Mouse (Mus musculus) thymus, adult 2 months (tissue): ENCODE data around the gene Robo1. TPM values are rescaled to one million over a fixed set of nuclear protein-coding genes. Genes with fewer than 3 reads are reported as not detected.
"Not testable (repeated sequence)": the region's sequence is repeated elsewhere in the genome, so short reads cannot be mapped to it uniquely, and the experiment has no call there.

Experiments used
- DNase-seq: peaks from one replicate; pipeline ENCODE4 v3.0.0; 2021
- H3K27ac ChIP-seq: fragments of 200-500 bp; 2 replicates; pipeline ENCODE4 v1.5.1; 2012; ENCODE audit warnings: low read length, control low read depth; ENCODE audit not compliant: control insufficient read depth, insufficient read depth
- H3K27me3 ChIP-seq: fragments of 200-500 bp; 2 replicates; pipeline ENCODE4 v1.6.1; 2012; ENCODE audit warnings: mild to moderate bottlenecking, low read length, moderate library complexity, mixed read lengths; ENCODE audit not compliant: control insufficient read depth, insufficient read depth
- H3K36me3 ChIP-seq: fragments of 200-500 bp; 2 replicates; pipeline ENCODE4 v1.6.1; 2012; ENCODE audit warnings: mild to moderate bottlenecking, low read length, moderate library complexity; ENCODE audit not compliant: control insufficient read depth, insufficient read depth
- H3K4me1 ChIP-seq: fragments of 200-500 bp; replicated peaks from 2 replicates; pipeline ENCODE4 v1.6.1; 2012; ENCODE audit warnings: low read length; ENCODE audit not compliant: control insufficient read depth, insufficient read depth
- H3K4me3 ChIP-seq: fragments of 200-500 bp; 2 replicates; pipeline ENCODE4 v1.5.1; 2012; ENCODE audit warnings: mild to moderate bottlenecking, low read length, control low read depth, moderate library complexity; ENCODE audit not compliant: control insufficient read depth, insufficient read depth
- CTCF ChIP-seq: fragments of 200-500 bp; IDR thresholded peaks from 2 replicates; pipeline ENCODE4 v1.5.1; 2012; ENCODE audit warnings: mild to moderate bottlenecking, control low read depth, low read length, moderate library complexity, borderline replicate concordance; ENCODE audit not compliant: control insufficient read depth, poor library complexity, insufficient read depth; ENCODE audit errors: extremely low read depth
- POLR2A ChIP-seq: fragments of 200-500 bp; IDR thresholded peaks from 2 replicates; pipeline ENCODE4 v1.6.1; 2012; ENCODE audit warnings: mild to moderate bottlenecking, low read length, control low read depth, moderate library complexity; ENCODE audit not compliant: control insufficient read depth, poor library complexity, insufficient read depth; ENCODE audit errors: extremely low read depth
- WGBS: fragments of 180-500 bp; shearing (Covaris S2); methylation state at CpG from one replicate; pipeline ENCODE4 v1.1.7; 2018; 5-methylcytosine and 5-hydroxymethylcytosine counted together
- polyA plus RNA-seq: library from polyadenylated mRNA; depleted of rRNA; stranded (reverse); fragments of >200 nt; gene quantifications from 2 replicates; pipeline ENCODE4 v1.2.3, GENCODE M21; 2012

Gene Robo1
- polyA plus RNA-seq, 1 experiment: 5.8 TPM

DNA sequence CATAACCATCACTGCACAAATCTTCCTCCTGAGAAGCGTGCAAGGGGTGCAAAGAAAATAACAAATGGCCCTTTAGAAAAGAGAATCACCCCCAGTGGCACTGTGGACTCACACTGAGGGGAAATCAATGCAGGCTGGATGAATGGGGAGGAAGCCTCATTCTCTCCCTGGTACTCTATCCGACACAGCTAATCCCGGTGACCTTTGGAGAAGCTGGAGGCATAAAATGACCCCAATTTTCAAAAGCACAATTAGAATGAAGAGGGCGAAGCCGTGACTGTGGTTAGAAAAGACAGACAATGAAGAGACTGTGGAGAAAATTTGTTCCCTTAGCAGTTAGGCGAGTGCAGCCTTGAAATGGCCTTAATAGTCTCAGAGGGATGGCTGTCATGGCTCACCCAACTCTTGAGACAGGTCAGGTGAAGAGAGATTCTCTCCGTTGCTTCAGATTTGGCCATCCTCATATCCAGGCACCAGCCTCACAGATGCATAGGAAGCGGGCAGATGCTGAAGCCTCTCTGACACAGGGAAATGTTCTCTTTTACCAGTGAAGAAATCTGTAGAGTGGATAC is 243.7 kb downstream of the Robo1 start:
- no peak for DNase-seq
- Histone ChIP-seq H3K27ac (no peak overlapping the region), H3K4me3 (no peak overlapping the region), H3K36me3 (no peaks in the 10 kb centered on the region), H3K4me1 (no peaks in the 10 kb centered on the region), H3K27me3 (no peaks in the 10 kb centered on the region)
- no peak for TF ChIP-seq CTCF
- TF ChIP-seq POLR2A: no peak
- WGBS: 84% methylated on average over 8 of the region's 8 CpGs

DNA sequence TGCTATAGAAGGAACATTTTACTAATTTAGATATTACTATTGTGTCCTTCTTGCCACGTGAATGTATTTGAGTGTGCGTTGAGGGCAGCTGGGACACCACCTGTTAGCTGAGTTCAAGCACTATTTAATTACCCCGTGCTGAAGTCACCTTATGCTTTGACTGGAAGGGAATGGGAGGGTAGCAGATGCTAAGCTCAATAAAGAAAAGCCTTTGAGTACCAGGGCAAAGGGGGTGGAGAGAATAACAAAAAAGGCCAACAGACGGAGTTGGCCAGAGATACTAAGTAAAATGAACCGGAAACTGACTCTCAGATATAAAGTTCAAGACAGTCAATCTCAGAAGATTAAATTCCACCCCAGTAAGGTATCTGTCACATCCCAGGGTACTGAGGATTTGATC is 245.6 kb downstream of the Robo1 start:
- H3K36me3 ChIP-seq: no peaks in the 10 kb centered on the region
- H3K4me1 ChIP-seq: no peaks in the 10 kb centered on the region
- no peak overlapping the region for H3K27ac ChIP-seq
- TF ChIP-seq POLR2A: no peak
- TF ChIP-seq CTCF: no peak
- no peak overlapping the region for H3K4me3 ChIP-seq
- WGBS: 84% methylated on average over 5 of the region's 5 CpGs
- H3K27me3 ChIP-seq: no peaks in the 10 kb centered on the region
- DNase-seq: no peak

DNA sequence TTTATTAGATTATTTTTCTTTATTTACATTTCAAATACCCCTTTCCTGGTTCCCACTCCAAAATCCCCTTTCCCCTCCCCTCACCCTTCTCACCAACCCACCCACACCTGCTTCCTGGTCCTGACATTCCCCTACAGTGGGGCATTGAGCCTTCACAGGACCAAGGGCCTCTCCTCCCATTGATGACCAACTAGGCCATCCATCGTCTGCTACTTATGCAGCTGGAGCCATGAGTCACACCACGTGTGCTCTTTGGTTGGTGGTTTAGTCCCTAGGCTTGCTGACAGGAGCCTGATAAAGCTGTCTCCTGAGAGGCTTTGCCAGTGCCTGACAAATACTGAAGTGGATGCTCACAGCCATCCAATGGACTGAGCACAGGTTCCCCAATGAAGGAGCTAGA is 254.0 kb downstream of the Robo1 start:
- H3K4me3 ChIP-seq, H3K4me1 ChIP-seq, H3K27ac ChIP-seq, H3K36me3 ChIP-seq, DNase-seq, H3K27me3 ChIP-seq: not testable (repeated sequence)
- WGBS: 71% methylated on average over 2 of the region's 2 CpGs

DNA sequence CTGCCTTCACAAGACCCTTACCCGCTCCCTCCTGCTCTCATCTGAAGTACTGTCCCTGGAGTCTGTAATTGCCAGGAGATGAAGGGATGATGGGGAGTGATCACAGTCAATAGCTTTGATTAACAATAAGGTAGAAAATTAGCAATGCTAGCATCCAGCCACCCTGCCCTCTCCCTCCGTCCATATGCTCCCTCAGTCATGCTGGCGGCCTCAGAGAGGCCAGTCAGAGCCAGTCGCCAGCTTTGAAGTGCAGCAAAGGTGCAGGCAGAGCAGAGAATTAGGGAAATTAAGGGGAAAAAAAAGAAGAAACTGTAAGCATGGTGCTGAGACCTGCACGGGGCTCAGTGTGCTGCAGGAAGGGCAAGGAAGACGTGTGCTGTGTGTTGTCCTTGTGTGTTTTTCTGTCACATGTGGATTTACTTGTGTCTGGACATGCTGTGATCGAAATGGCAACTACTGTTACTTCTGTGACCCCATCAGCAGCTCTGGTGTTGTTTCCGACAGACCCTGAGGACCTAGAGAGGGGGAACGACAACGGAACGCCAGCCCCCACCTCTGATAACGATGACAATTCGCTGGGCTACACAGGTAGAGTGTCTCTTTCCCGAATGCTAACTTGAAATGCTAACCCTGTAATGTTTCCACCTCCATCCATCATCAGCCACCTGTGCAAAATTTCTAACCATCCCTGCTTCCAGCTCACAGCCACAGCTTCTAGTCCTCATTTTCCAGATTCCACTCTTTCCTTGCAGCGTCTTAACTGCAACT is 255.3 kb downstream of the Robo1 start:
- Histone ChIP-seq H3K36me3 (no peaks in the 10 kb centered on the region), H3K27me3 (no peaks in the 10 kb centered on the region), H3K27ac (no peak overlapping the region), H3K4me3 (no peak overlapping the region), H3K4me1 (no peaks in the 10 kb centered on the region)
- TF ChIP-seq CTCF (no peak), POLR2A (no peak)
- 36% methylated on average over 15 of the region's 15 CpGs for WGBS
- no peak for DNase-seq

DNA sequence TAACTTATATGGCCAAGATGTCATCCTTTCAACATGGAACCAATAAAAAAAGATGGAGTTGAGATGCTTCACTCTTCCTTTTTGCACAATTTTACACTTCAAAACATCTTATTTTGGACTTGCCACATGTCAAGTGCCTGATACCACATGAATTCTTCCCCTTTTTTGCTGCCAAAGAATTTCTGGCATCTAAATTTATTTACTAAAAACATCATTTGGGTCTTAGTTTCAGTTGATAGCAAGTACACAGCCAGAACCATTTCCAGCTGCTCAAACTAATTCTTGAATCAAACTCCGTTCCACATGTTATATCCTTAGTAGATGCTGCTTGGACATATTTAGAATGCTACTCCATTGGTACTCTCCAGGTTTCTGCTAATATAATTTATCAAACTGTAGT is 267.1 kb downstream of the Robo1 start:
- no peaks in the 10 kb centered on the region for H3K4me1 ChIP-seq
- no peak for DNase-seq
- TF ChIP-seq POLR2A: no peak
- TF ChIP-seq CTCF: no peak
- H3K27ac ChIP-seq: no peak overlapping the region
- WGBS: 100% methylated on average over 1 of the region's 1 CpGs
- H3K36me3 ChIP-seq: no peaks in the 10 kb centered on the region
- no peak overlapping the region for H3K4me3 ChIP-seq
- H3K27me3 ChIP-seq: no peaks in the 10 kb centered on the region

DNA sequence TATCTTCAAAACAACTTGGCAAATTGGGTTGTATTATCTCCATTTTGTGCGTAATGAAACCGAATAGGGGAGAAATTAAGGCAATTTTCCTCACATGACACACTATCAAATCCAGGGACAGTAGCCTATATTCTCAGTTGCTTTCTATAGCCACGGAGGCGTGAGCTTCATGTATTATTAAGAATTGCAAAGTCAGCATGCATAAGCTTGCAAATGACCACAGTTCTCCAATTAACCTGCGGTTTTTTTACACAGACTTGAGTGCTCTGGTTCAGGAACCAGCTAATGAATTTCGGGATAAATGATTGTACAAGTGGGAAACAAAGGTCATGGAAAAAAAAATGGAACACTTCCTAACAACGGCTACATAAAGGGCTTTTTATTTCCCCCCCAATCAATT is 268.9 kb downstream of the Robo1 start:
- H3K4me1 ChIP-seq: no peaks in the 10 kb centered on the region
- no peaks in the 10 kb centered on the region for H3K27me3 ChIP-seq
- TF ChIP-seq CTCF: no peak
- no peak for TF ChIP-seq POLR2A
- no peak overlapping the region for H3K4me3 ChIP-seq
- DNase-seq: no peak
- no peak overlapping the region for H3K27ac ChIP-seq
- 85% methylated on average over 7 of the region's 7 CpGs for WGBS
- no peaks in the 10 kb centered on the region for H3K36me3 ChIP-seq
